Mouse (Mus musculus) frontal cortex, adult 2 months (tissue): ENCODE measurements at regions not wholly inside any gene's neighbourhood (a gene's known extent, or its start where the extent isn't known, plus 50 kb on each side); places are given as distances from the start of the nearest gene placed in this dataset.
"Not testable (repeated sequence)": the region's sequence is repeated elsewhere in the genome, so short reads cannot be mapped to it uniquely, and the experiment has no call there.

Source experiments
- DNase-seq, 2 experiments: peaks; one replicate each; pipeline ENCODE4 v3.0.0; 2022; ENCODE audit warnings: low spot score in 1 of 2; ENCODE audit errors: extremely low spot score in 1 of 2

- peak in 1 of 2 experiments; percentile 28 for DNase-seq
Observed at GRCm38 (mm10) chr10:111354607-111355006, 56.1 kb downstream of the Bbs10 start.

GRCm38 (mm10) chr10:111358340-111358739 is 59.9 kb downstream of the Bbs10 start:
- DNase-seq, result not testable (repeated sequence)

GRCm38 (mm10) chr10:111361749-111362435 is 63.4 kb downstream of the Bbs10 start:
- DNase-seq, result no peak

GRCm38 (mm10) chr10:111363729-111364617 is 65.5 kb downstream of the Bbs10 start:
- no peak for DNase-seq

GRCm38 (mm10) chr10:111365011-111365410 is 66.5 kb downstream of the Bbs10 start:
- no peak for DNase-seq

- not testable (repeated sequence) for DNase-seq
Observed at GRCm38 (mm10) chr10:111369046-111369445, 70.6 kb downstream of the Bbs10 start.

GRCm38 (mm10) chr10:111378047-111378618 is 79.7 kb downstream of the Bbs10 start:
- DNase-seq, result no peak

GRCm38 (mm10) chr10:111381689-111382088 is 83.2 kb downstream of the Bbs10 start:
- DNase-seq, result peak; percentile 60 to 79

GRCm38 (mm10) chr10:111382206-111382930 is 83.9 kb downstream of the Bbs10 start:
- peak; percentile 35 to 50 for DNase-seq

GRCm38 (mm10) chr10:111385561-111385960 is 87.1 kb downstream of the Bbs10 start:
- peak in 1 of 2 experiments; percentile 56 for DNase-seq

- DNase-seq, result no peak
Observed at GRCm38 (mm10) chr10:111387869-111388538, 85.0 kb upstream of the Nap1l1 start.

GRCm38 (mm10) chr10:111388545-111389320 is 84.3 kb upstream of the Nap1l1 start:
- no peak for DNase-seq

GRCm38 (mm10) chr10:111389890-111390289 is 83.1 kb upstream of the Nap1l1 start:
- peak; percentile 88 to 95 for DNase-seq

GRCm38 (mm10) chr10:111394421-111394820 is 78.6 kb upstream of the Nap1l1 start:
- peak; percentile 67 to 75 for DNase-seq

- no peak for DNase-seq
Observed at GRCm38 (mm10) chr10:111405071-111405470, 68.0 kb upstream of the Nap1l1 start.

GRCm38 (mm10) chr10:111408887-111409286 is 64.1 kb upstream of the Nap1l1 start:
- DNase-seq, result no peak

GRCm38 (mm10) chr10:111409497-111409896 is 63.5 kb upstream of the Nap1l1 start:
- no peak for DNase-seq

- DNase-seq, result no peak
Observed at GRCm38 (mm10) chr10:111410121-111410520, 62.9 kb upstream of the Nap1l1 start.

GRCm38 (mm10) chr10:111411533-111411932 is 61.5 kb upstream of the Nap1l1 start:
- no peak for DNase-seq
